ENCODE assay signal across 8 mouse cellular contexts in genomic region chr7:48880591-48881481, GRCm38 (mm10). TPM values are rescaled to one million over a fixed set of nuclear protein-coding genes. Genes with fewer than 3 reads are reported as not detected.
DNase-seq lines count a peak whose midpoint lies in the region; ATAC-seq and TF ChIP-seq lines count a peak whose summit lies in the region.

No protein-coding gene starts in this region.

- no peak for TF ChIP-seq POLR2A in kidney, adult 2 months (IDR thresholded peaks at IDR 0.05; ENCODE audit: low read depth, low read length)
- no peak for TF ChIP-seq POLR2A in spleen, adult 2 months (IDR thresholded peaks at IDR 0.05; ENCODE audit: low read depth, low read length)

- H3K4me1 ChIP-seq in embryonic facial prominence, embryonic 13.5 days, result peaks cover 23% of the 10 kb centered on the region
- H3K4me1 ChIP-seq in kidney, adult 2 months (ENCODE audit: control insufficient read depth, insufficient read depth, low read length), result peaks cover 3% of the 10 kb centered on the region; the same call in 1 of the 2 replicates
- H3K4me1 ChIP-seq in limb, embryonic 12.5 days (replicated peaks), result peaks cover 31% of the 10 kb centered on the region
- H3K4me1 ChIP-seq in midbrain, embryonic 15.5 days, result peaks cover 15% of the 10 kb centered on the region
- H3K4me1 ChIP-seq in spleen, adult 2 months (ENCODE audit: control insufficient read depth, insufficient read depth, insufficient read length), result peaks cover 4% of the 10 kb centered on the region

- peak overlapping the region; percentile 87 for H3K27ac ChIP-seq in embryonic facial prominence, embryonic 13.5 days
- H3K27ac ChIP-seq in kidney, adult 2 months (ENCODE audit: insufficient read depth, low read depth, low read length), result no peak overlapping the region
- peak overlapping the region; percentile 91 for H3K27ac ChIP-seq in limb, embryonic 12.5 days
- H3K27ac ChIP-seq in midbrain, embryonic 15.5 days, result no peak overlapping the region
- no peak overlapping the region for H3K27ac ChIP-seq in spleen, adult 2 months (ENCODE audit: insufficient read depth, low read length)

- DNase-seq in 3134 (ENCODE audit: extremely low read depth, insufficient read length, low spot score), result peak; percentile 96
- peak; percentile 99 for DNase-seq in adrenal gland, postnatal 36 days
- DNase-seq in heart, adult 18-20 months, result peak; percentile 95 to 96
- DNase-seq in kidney, adult 2 months, result peak; percentile 99
- peak; percentile 86 to 94 for DNase-seq in spleen, adult 2 months (ENCODE audit: low read depth in 1 of 2, low spot score in 2 of 2)

- peak; percentile 97 for ATAC-seq in embryonic facial prominence, embryonic 13.5 days (ENCODE audit: insufficient number of reproducible peaks, insufficient read depth, low FRiP score, low TSS enrichment, low read depth)
- peak; percentile 96 for ATAC-seq in limb, embryonic 12.5 days (ENCODE audit: insufficient number of reproducible peaks, insufficient read depth, low FRiP score, low TSS enrichment, low read depth)
- peak; percentile 99 for ATAC-seq in midbrain, embryonic 15.5 days (replicated peaks)

- peak overlapping the region; percentile 92 for H3K4me2 ChIP-seq in embryonic facial prominence, embryonic 13.5 days
- peak overlapping the region; percentile 90 for H3K4me2 ChIP-seq in limb, embryonic 12.5 days
- H3K4me2 ChIP-seq in midbrain, embryonic 15.5 days, result peak overlapping the region; percentile 98

- peaks cover 17% of the 10 kb centered on the region for H3K36me3 ChIP-seq in embryonic facial prominence, embryonic 13.5 days
- no peaks in the 10 kb centered on the region for H3K36me3 ChIP-seq in kidney, adult 2 months (ENCODE audit: control insufficient read depth, insufficient read depth, low read length)
- H3K36me3 ChIP-seq in limb, embryonic 12.5 days, result peaks cover 20% of the 10 kb centered on the region; the same call in 1 of the 2 replicates
- no peaks in the 10 kb centered on the region for H3K36me3 ChIP-seq in midbrain, embryonic 15.5 days (replicated peaks)
- no peaks in the 10 kb centered on the region for H3K36me3 ChIP-seq in spleen, adult 2 months (ENCODE audit: control insufficient read depth, insufficient read depth, low read length)

- H3K27me3 ChIP-seq in embryonic facial prominence, embryonic 13.5 days, result peaks cover 34% of the 10 kb centered on the region
- no peaks in the 10 kb centered on the region for H3K27me3 ChIP-seq in kidney, adult 2 months (replicated peaks; ENCODE audit: control insufficient read depth, insufficient read depth, low read length)
- peaks cover 31% of the 10 kb centered on the region for H3K27me3 ChIP-seq in limb, embryonic 12.5 days
- H3K27me3 ChIP-seq in midbrain, embryonic 15.5 days (replicated peaks), result peaks cover 37% of the 10 kb centered on the region
- peaks cover 5% of the 10 kb centered on the region; the same call in 1 of the 2 replicates for H3K27me3 ChIP-seq in spleen, adult 2 months (ENCODE audit: control insufficient read depth, insufficient read depth, low read length)

- TF ChIP-seq CTCF in kidney, adult 2 months (conservative IDR thresholded peaks at IDR 0.05; ENCODE audit: insufficient read depth, insufficient read length, low read depth, low read length), result no peak
- TF ChIP-seq CTCF in spleen, adult 2 months (IDR thresholded peaks at IDR 0.05; ENCODE audit: extremely low read depth, insufficient read depth, insufficient read length, insufficient replicate concordance), result no peak

- under 1% methylated on average over 69 of the region's 77 CpGs for WGBS in embryonic facial prominence, embryonic 13.5 days
- 1% methylated on average over 77 of the region's 77 CpGs for WGBS in kidney, adult 2 months
- under 1% methylated on average over 76 of the region's 77 CpGs for WGBS in limb, embryonic 12.5 days
- WGBS in midbrain, embryonic 15.5 days, result under 1% methylated on average over 65 of the region's 77 CpGs
- WGBS in spleen, adult 2 months, result under 1% methylated on average over 77 of the region's 77 CpGs

- peak overlapping the region; percentile 83 for H3K9ac ChIP-seq in embryonic facial prominence, embryonic 13.5 days
- H3K9ac ChIP-seq in limb, embryonic 12.5 days (replicated peaks), result peak overlapping the region; percentile 88
- peak overlapping the region; percentile 44 for H3K9ac ChIP-seq in midbrain, embryonic 15.5 days

- peak overlapping the region; percentile 77 for H3K4me3 ChIP-seq in embryonic facial prominence, embryonic 13.5 days
- H3K4me3 ChIP-seq in kidney, adult 2 months (ENCODE audit: insufficient read depth, low read depth, low read length), result peak overlapping the region; percentile 52
- peak overlapping the region; percentile 83 for H3K4me3 ChIP-seq in limb, embryonic 12.5 days (replicated peaks)
- H3K4me3 ChIP-seq in midbrain, embryonic 15.5 days, result peak overlapping the region; percentile 58
- peak overlapping the region; percentile 63 for H3K4me3 ChIP-seq in spleen, adult 2 months (ENCODE audit: extremely low read depth, insufficient read depth, insufficient read length)

- H3K9me3 ChIP-seq in embryonic facial prominence, embryonic 13.5 days, result no peaks in the 10 kb centered on the region
- H3K9me3 ChIP-seq in limb, embryonic 12.5 days, result no peaks in the 10 kb centered on the region
- no peaks in the 10 kb centered on the region for H3K9me3 ChIP-seq in midbrain, embryonic 15.5 days

RNA-seq across cellular contexts. Expression of gene E2f8, which starts 0.6 kb away (rescaled TPM):
- 1 to 10 TPM; 1.9 to 2.2 TPM for total RNA-seq in adrenal gland, postnatal 36 days (2021)
- polyA plus RNA-seq in embryonic facial prominence, embryonic 13.5 days (2015; fragmentation: Nextera tagmentation; extraction: Ambion mirVana), result 15.7 and 17.3 TPM in 2 replicates
- under 1 TPM; 0.45 to 0.82 TPM for total RNA-seq in heart, adult 18-20 months (2021)
- polyA plus RNA-seq in kidney, adult 2 months (2012; rRNA removed), result 0.12 and 0.28 TPM in 2 replicates
- 13.7 and 15.4 TPM in 2 replicates for polyA plus RNA-seq in limb, embryonic 12.5 days (2016; fragmentation: Nextera tagmentation; extraction: Ambion mirVana)
- 2.3 and 2.5 TPM in 2 replicates for polyA plus RNA-seq in midbrain, embryonic 15.5 days (2015; fragmentation: Nextera tagmentation; extraction: Ambion mirVana)
- 5.4 and 7.9 TPM in 2 replicates for polyA plus RNA-seq in spleen, adult 2 months (2012; rRNA removed)

RNA-seq across cellular contexts. Expression of gene Nav2, which starts 27.7 kb away (rescaled TPM):
- 1 to 10 TPM; 6.4 to 8.7 TPM for total RNA-seq in adrenal gland, postnatal 36 days (2021)
- 22.1 and 22.4 TPM in 2 replicates for polyA plus RNA-seq in embryonic facial prominence, embryonic 13.5 days (2015; fragmentation: Nextera tagmentation; extraction: Ambion mirVana)
- total RNA-seq in heart, adult 18-20 months (2021), result 10 to 100 TPM; 35.5 to 45.2 TPM
- polyA plus RNA-seq in kidney, adult 2 months (2012; rRNA removed), result 18.3 and 18.4 TPM in 2 replicates
- polyA plus RNA-seq in limb, embryonic 12.5 days (2016; fragmentation: Nextera tagmentation; extraction: Ambion mirVana), result 12.2 and 12.4 TPM in 2 replicates
- polyA plus RNA-seq in midbrain, embryonic 15.5 days (2015; fragmentation: Nextera tagmentation; extraction: Ambion mirVana), result 22.8 and 26.2 TPM in 2 replicates
- 3.3 and 3.5 TPM in 2 replicates for polyA plus RNA-seq in spleen, adult 2 months (2012; rRNA removed)

RNA-seq across cellular contexts. Expression of gene Csrp3, which starts 33.0 kb away (rescaled TPM):
- total RNA-seq in adrenal gland, postnatal 36 days (2021), result not detected
- 3.6 and 6.4 TPM in 2 replicates for polyA plus RNA-seq in embryonic facial prominence, embryonic 13.5 days (2015; fragmentation: Nextera tagmentation; extraction: Ambion mirVana)
- 1,000 to 10,000 TPM; 1,990 to 2,288 TPM for total RNA-seq in heart, adult 18-20 months (2021)
- polyA plus RNA-seq in kidney, adult 2 months (2012; rRNA removed), result 5.1 TPM in 1 of 2 replicates, not detected in the other
- polyA plus RNA-seq in limb, embryonic 12.5 days (2016; fragmentation: Nextera tagmentation; extraction: Ambion mirVana), result 7.6 and 8.4 TPM in 2 replicates
- polyA plus RNA-seq in midbrain, embryonic 15.5 days (2015; fragmentation: Nextera tagmentation; extraction: Ambion mirVana), result 0.53 and 1.6 TPM in 2 replicates
- polyA plus RNA-seq in spleen, adult 2 months (2012; rRNA removed), result 0.07 TPM in 1 of 2 replicates, not detected in the other

Comparison
In these comparisons a context has a peak if more than half of its experiments do, and no peak if none do; other contexts are left out.
1. H3K27ac ChIP-seq: peak in embryonic facial prominence, embryonic 13.5 days (single experiment) and limb, embryonic 12.5 days (single experiment); none in kidney, adult 2 months (single experiment), midbrain, embryonic 15.5 days (single experiment) and spleen, adult 2 months (single experiment).
2. Peak in every context shown above with its lines, with median percentiles within 50 percentile points of each other: DNase-seq, ATAC-seq, H3K4me2 ChIP-seq, H3K4me3 ChIP-seq and H3K9ac ChIP-seq.